Mouse (Mus musculus): ENCODE measurements at regions not wholly inside any gene's neighbourhood (a gene's known extent, or its start where the extent isn't known, plus 50 kb on each side); places are given as distances from the start of the nearest gene placed in this dataset.

DNA sequence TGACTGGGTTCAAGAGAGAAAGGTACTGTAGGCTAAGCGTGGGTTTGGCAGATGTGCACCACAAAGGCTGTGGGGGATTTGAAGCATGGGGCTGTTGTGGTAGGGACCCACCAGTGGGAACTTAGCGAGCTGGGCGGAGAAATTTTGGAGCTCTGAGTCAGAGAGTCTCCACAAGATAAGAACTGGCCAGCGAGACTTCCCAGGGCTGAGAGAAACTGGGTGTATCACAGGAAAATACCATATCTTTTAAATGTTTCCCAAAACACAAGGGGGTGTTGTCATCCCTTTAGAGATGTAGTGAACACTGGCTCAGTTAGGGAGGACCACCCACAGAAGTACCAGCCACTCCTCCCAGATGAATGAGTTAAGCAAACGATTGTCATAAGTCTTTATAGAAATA is 107.3 kb upstream of the Arid2 start:
- TF ChIP-seq POLR2A (IDR thresholded peaks at IDR 0.05; ENCODE audit: insufficient read depth, low read depth, low read length) (no peak), CTCF (IDR thresholded peaks at IDR 0.05; ENCODE audit: insufficient read depth, low read depth, low read length) (no peak)

Data from olfactory bulb, adult 2 months (tissue).